In genomic region chr17:35186681-35187080, GRCm38 (mm10) we compare ENCODE assay signal across 8 mouse cellular contexts. TPM values are rescaled to one million over a fixed set of nuclear protein-coding genes. Genes with fewer than 3 reads are reported as not detected.
DNase-seq lines count a peak whose midpoint lies in the region; ATAC-seq and TF ChIP-seq lines count a peak whose summit lies in the region.

No protein-coding gene starts in this region.

- peak overlapping the region; percentile 49 for H3K4me3 ChIP-seq in kidney, embryonic 16.5 days (ENCODE audit: low read length)
- no peak overlapping the region; the same call in 1 of the 2 replicates for H3K4me3 ChIP-seq in embryonic facial prominence, embryonic 11.5 days (ENCODE audit: low read depth, low read length)
- H3K4me3 ChIP-seq in macrophage (ENCODE audit: inconsistent target): peak overlapping the region; percentile 61
- H3K4me3 ChIP-seq in spleen, adult 2 months (ENCODE audit: extremely low read depth, insufficient read depth, insufficient read length): peak overlapping the region; percentile 40

- TF ChIP-seq CTCF in spleen, adult 2 months (IDR thresholded peaks at IDR 0.05; ENCODE audit: extremely low read depth, insufficient read depth, insufficient read length, insufficient replicate concordance): no peak

- peak; percentile 40; the same call in 1 of the 2 replicates for TF ChIP-seq POLR2A in spleen, adult 2 months (IDR thresholded peaks at IDR 0.05; ENCODE audit: low read depth, low read length)

- 0 out of 2 replicates have a peak, but pooled peaks cover 6% of the 10 kb centered on the region for H3K4me1 ChIP-seq in kidney, embryonic 16.5 days (ENCODE audit: insufficient read depth, low read length)
- H3K4me1 ChIP-seq in embryonic facial prominence, embryonic 11.5 days (ENCODE audit: control insufficient read depth, insufficient read depth, low read length): no peaks in the 10 kb centered on the region
- peaks cover 43% of the 10 kb centered on the region; the same call in 1 of the 2 replicates for H3K4me1 ChIP-seq in spleen, adult 2 months (ENCODE audit: control insufficient read depth, insufficient read depth, insufficient read length)

- peaks cover 30% of the 10 kb centered on the region for H3K79me2 ChIP-seq in macrophage (ENCODE audit: inconsistent target)

- peak; percentile 36; the same call in 1 of the 2 replicates for ATAC-seq in kidney, embryonic 16.5 days (ENCODE audit: low FRiP score, low TSS enrichment)
- ATAC-seq in embryonic facial prominence, embryonic 11.5 days (replicated peaks; ENCODE audit: insufficient number of reproducible peaks, low FRiP score, low TSS enrichment, low read depth): peak; percentile 31; the same call in 1 of the 2 replicates

- intact Hi-C loops in left cerebral cortex, postnatal 14 days (cut with DNase I): no loop called here

- H3K36me3 ChIP-seq in kidney, embryonic 16.5 days (ENCODE audit: insufficient read depth, low read length): no peaks in the 10 kb centered on the region
- H3K36me3 ChIP-seq in embryonic facial prominence, embryonic 11.5 days (replicated peaks; ENCODE audit: control insufficient read depth, insufficient read depth, low read depth, low read length): no peaks in the 10 kb centered on the region
- peaks cover 12% of the 10 kb centered on the region; the same call in 1 of the 2 replicates for H3K36me3 ChIP-seq in macrophage (ENCODE audit: inconsistent target)
- H3K36me3 ChIP-seq in spleen, adult 2 months (ENCODE audit: control insufficient read depth, insufficient read depth, low read length): no peaks in the 10 kb centered on the region

- H3K27me3 ChIP-seq in kidney, embryonic 16.5 days (ENCODE audit: insufficient read depth, low read length): no peaks in the 10 kb centered on the region
- no peaks in the 10 kb centered on the region for H3K27me3 ChIP-seq in embryonic facial prominence, embryonic 11.5 days (ENCODE audit: control insufficient read depth, insufficient read depth, low read length)
- H3K27me3 ChIP-seq in spleen, adult 2 months (ENCODE audit: control insufficient read depth, insufficient read depth, low read length): no peaks in the 10 kb centered on the region

- peak overlapping the region; percentile 70 for H3K27ac ChIP-seq in kidney, embryonic 16.5 days (ENCODE audit: low read length)
- peak overlapping the region; percentile 73 for H3K27ac ChIP-seq in embryonic facial prominence, embryonic 11.5 days (replicated peaks; ENCODE audit: low read depth, low read length)
- H3K27ac ChIP-seq in macrophage: peak overlapping the region; percentile 96
- peak overlapping the region; percentile 73 for H3K27ac ChIP-seq in spleen, adult 2 months (ENCODE audit: insufficient read depth, low read length)

- H3K9ac ChIP-seq in kidney, embryonic 16.5 days (replicated peaks; ENCODE audit: low read length): peak overlapping the region; percentile 28; the same call in 1 of the 2 replicates
- H3K9ac ChIP-seq in embryonic facial prominence, embryonic 11.5 days (replicated peaks; ENCODE audit: low read length): no peak overlapping the region; the same call in 1 of the 2 replicates

- peak overlapping the region; percentile 64 for H3K4me2 ChIP-seq in kidney, embryonic 16.5 days (replicated peaks; ENCODE audit: low read depth, low read length)
- H3K4me2 ChIP-seq in embryonic facial prominence, embryonic 11.5 days (ENCODE audit: low read depth, low read length): peak overlapping the region; percentile 43

- DNase-seq in kidney, postnatal 25 days: no peak
- peak; percentile 66 for DNase-seq in embryonic facial prominence, embryonic 11.5 days (ENCODE audit: low spot score)
- DNase-seq in induced T-regulatory cell, adult 2 months (ENCODE audit: low read depth): peak; percentile 93
- DNase-seq in spleen, adult 2 months (ENCODE audit: low read depth in 1 of 2, low spot score in 2 of 2): peak in 1 of 2 experiments; percentile 72
- DNase-seq in left cerebral cortex, postnatal 14 days (ENCODE audit: low spot score in 2 of 2): no peak
- DNase-seq in layer of hippocampus, adult 9-11 months: no peak

- no peaks in the 10 kb centered on the region for H3K9me3 ChIP-seq in kidney, embryonic 16.5 days (ENCODE audit: low read length)
- H3K9me3 ChIP-seq in embryonic facial prominence, embryonic 11.5 days (replicated peaks; ENCODE audit: control insufficient read depth, low read length): no peaks in the 10 kb centered on the region

- 0% methylated on average over 4 of the region's 4 CpGs for WGBS in kidney, embryonic 16.5 days
- WGBS in embryonic facial prominence, embryonic 11.5 days: 0% methylated on average over 4 of the region's 4 CpGs
- WGBS in macrophage (ENCODE audit: missing documents): 3% methylated on average over 4 of the region's 4 CpGs
- WGBS in spleen, adult 2 months: 1% methylated on average over 4 of the region's 4 CpGs

RNA-seq across cellular contexts. Expression of gene Lst1, which starts 1.6 kb away (rescaled TPM):
- polyA plus RNA-seq in kidney, embryonic 16.5 days (2015; fragmentation: Nextera tagmentation; extraction: Ambion mirVana): 10.7 and 12.8 TPM in 2 replicates
- polyA plus RNA-seq in embryonic facial prominence, embryonic 11.5 days (2014; fragmentation: Nextera tagmentation; extraction: Ambion mirVana): 3.8 and 6.1 TPM in 2 replicates
- total RNA-seq in macrophage (2018; cell fraction: chromatin; rRNA removed): 100 to 1,000 TPM in 3 of 26 experiments, 10 to 100 TPM in 17, 1 to 10 TPM in 6; 7.2 to 129 (median 31.9) TPM
- 1,000 to 10,000 TPM in 13 of 26 experiments, 100 to 1,000 TPM in 13; 409 to 1,694 (median 933) TPM for total RNA-seq in macrophage (2018; cell fraction: cytosol; rRNA removed)
- total RNA-seq in macrophage (2018; cell fraction: nucleus; rRNA removed): 100 to 1,000 TPM in 15 of 26 experiments, 10 to 100 TPM in 11; 34.2 to 556 (median 207) TPM
- polyA plus RNA-seq in macrophage (2018): 322 to 615 TPM (median 449 TPM) in 3 replicates
- polyA plus RNA-seq in spleen, adult 2 months (2012; rRNA removed): 109 and 112 TPM in 2 replicates
- 1 to 10 TPM; 5.8 to 7.8 TPM for total RNA-seq in left cerebral cortex, postnatal 14 days (2021)

RNA-seq across cellular contexts. Expression of gene Ltb, which starts 7.6 kb away (rescaled TPM):
- polyA plus RNA-seq in kidney, embryonic 16.5 days (2015; fragmentation: Nextera tagmentation; extraction: Ambion mirVana): 0.66 and 1.2 TPM in 2 replicates
- 0.32 and 0.48 TPM in 2 replicates for polyA plus RNA-seq in embryonic facial prominence, embryonic 11.5 days (2014; fragmentation: Nextera tagmentation; extraction: Ambion mirVana)
- 1 to 10 TPM in 14 of 26 experiments, under 1 TPM in 6, not detected in 6; 0.62 to 2.6 (median 1.3) TPM for total RNA-seq in macrophage (2018; cell fraction: chromatin; rRNA removed)
- 1 to 10 TPM in 10 of 26 experiments, under 1 TPM in 16; 0.23 to 2.1 (median 0.84) TPM for total RNA-seq in macrophage (2018; cell fraction: cytosol; rRNA removed)
- total RNA-seq in macrophage (2018; cell fraction: nucleus; rRNA removed): 1 to 10 TPM in 16 of 26 experiments, under 1 TPM in 8, not detected in 2; 0.70 to 3.0 (median 1.2) TPM
- 0.33 to 0.50 TPM (median 0.48 TPM) in 3 replicates for polyA plus RNA-seq in macrophage (2018)
- 531 and 756 TPM in 2 replicates for polyA plus RNA-seq in spleen, adult 2 months (2012; rRNA removed)
- 1 to 10 TPM in 1 of 2 experiments, under 1 TPM in 1; 0.55 to 1.0 TPM for total RNA-seq in left cerebral cortex, postnatal 14 days (2021)

RNA-seq across cellular contexts. Expression of gene Aif1, which starts 10.8 kb away (rescaled TPM):
- 8.3 and 9.2 TPM in 2 replicates for polyA plus RNA-seq in kidney, embryonic 16.5 days (2015; fragmentation: Nextera tagmentation; extraction: Ambion mirVana)
- polyA plus RNA-seq in embryonic facial prominence, embryonic 11.5 days (2014; fragmentation: Nextera tagmentation; extraction: Ambion mirVana): 6.1 and 7.9 TPM in 2 replicates
- total RNA-seq in macrophage (2018; cell fraction: chromatin; rRNA removed): 100 to 1,000 TPM in 11 of 26 experiments, 10 to 100 TPM in 15; 11.5 to 316 (median 77.8) TPM
- total RNA-seq in macrophage (2018; cell fraction: cytosol; rRNA removed): 1,000 to 10,000 TPM in 13 of 26 experiments, 100 to 1,000 TPM in 13; 164 to 1,883 (median 706) TPM
- 100 to 1,000 TPM in 14 of 26 experiments, 10 to 100 TPM in 12; 31.3 to 783 (median 198) TPM for total RNA-seq in macrophage (2018; cell fraction: nucleus; rRNA removed)
- 231 to 253 TPM (median 243 TPM) in 3 replicates for polyA plus RNA-seq in macrophage (2018)
- polyA plus RNA-seq in spleen, adult 2 months (2012; rRNA removed): 8.3 and 10.2 TPM in 2 replicates
- total RNA-seq in left cerebral cortex, postnatal 14 days (2021): 10 to 100 TPM; 10.6 to 12.3 TPM

RNA-seq across cellular contexts. Expression of gene Tnf, which starts 15.1 kb away (rescaled TPM):
- polyA plus RNA-seq in kidney, embryonic 16.5 days (2015; fragmentation: Nextera tagmentation; extraction: Ambion mirVana): 0.15 and 0.28 TPM in 2 replicates
- polyA plus RNA-seq in embryonic facial prominence, embryonic 11.5 days (2014; fragmentation: Nextera tagmentation; extraction: Ambion mirVana): not detected in 2 replicates
- total RNA-seq in macrophage (2018; cell fraction: chromatin; rRNA removed): 1,000 to 10,000 TPM in 15 of 26 experiments, 100 to 1,000 TPM in 9, 10 to 100 TPM in 2; 27.3 to 2,224 (median 1,287) TPM
- 1,000 to 10,000 TPM in 16 of 26 experiments, 100 to 1,000 TPM in 8, 10 to 100 TPM in 2; 22.6 to 7,596 (median 1,327) TPM for total RNA-seq in macrophage (2018; cell fraction: cytosol; rRNA removed)
- 1,000 to 10,000 TPM in 20 of 26 experiments, 100 to 1,000 TPM in 5, 10 to 100 TPM in 1; 37.9 to 6,771 (median 3,087) TPM for total RNA-seq in macrophage (2018; cell fraction: nucleus; rRNA removed)
- 20.0 to 57.4 TPM (median 38.0 TPM) in 3 replicates for polyA plus RNA-seq in macrophage (2018)
- 7.5 and 13.2 TPM in 2 replicates for polyA plus RNA-seq in spleen, adult 2 months (2012; rRNA removed)
- not detected for total RNA-seq in left cerebral cortex, postnatal 14 days (2021)

RNA-seq across cellular contexts. Expression of gene Lta, which starts 18.5 kb away (rescaled TPM):
- polyA plus RNA-seq in kidney, embryonic 16.5 days (2015; fragmentation: Nextera tagmentation; extraction: Ambion mirVana): 0.13 TPM in 1 of 2 replicates, not detected in the other
- not detected in 2 replicates for polyA plus RNA-seq in embryonic facial prominence, embryonic 11.5 days (2014; fragmentation: Nextera tagmentation; extraction: Ambion mirVana)
- 1 to 10 TPM in 3 of 26 experiments, under 1 TPM in 4, not detected in 19; 0.69 to 1.6 (median 0.75) TPM for total RNA-seq in macrophage (2018; cell fraction: chromatin; rRNA removed)
- total RNA-seq in macrophage (2018; cell fraction: cytosol; rRNA removed): under 1 TPM in 14 of 26 experiments, not detected in 12; 0.10 to 0.65 (median 0.20) TPM
- 1 to 10 TPM in 7 of 26 experiments, under 1 TPM in 12, not detected in 7; 0.39 to 2.6 (median 0.79) TPM for total RNA-seq in macrophage (2018; cell fraction: nucleus; rRNA removed)
- polyA plus RNA-seq in macrophage (2018): not detected in 3 replicates
- polyA plus RNA-seq in spleen, adult 2 months (2012; rRNA removed): 24.8 and 26.8 TPM in 2 replicates
- under 1 TPM; 0.42 to 0.72 TPM for total RNA-seq in left cerebral cortex, postnatal 14 days (2021)

Comparison
In these comparisons a context has a peak if more than half of its experiments do, and no peak if none do; other contexts are left out.
1. DNase-seq: peak in embryonic facial prominence, embryonic 11.5 days (single experiment) and induced T-regulatory cell, adult 2 months (single experiment); none in kidney, postnatal 25 days (0 of 2), left cerebral cortex, postnatal 14 days (0 of 2) and layer of hippocampus, adult 9-11 months (single experiment).
2. RNA of gene Ltb, which starts 7.6 kb away (polyA plus RNA-seq): 531 to 756 TPM in spleen, adult 2 months; 0.66 to 1.2 TPM in kidney, embryonic 16.5 days, 0.33 to 0.50 TPM in macrophage and 0.32 to 0.48 TPM in embryonic facial prominence, embryonic 11.5 days; every median in the first group is over 100 times any median in the second.
3. RNA of gene Aif1, which starts 10.8 kb away (polyA plus RNA-seq): 231 to 253 TPM in macrophage; 8.3 to 10.2 TPM in spleen, adult 2 months, 8.3 to 9.2 TPM in kidney, embryonic 16.5 days and 6.1 to 7.9 TPM in embryonic facial prominence, embryonic 11.5 days; every median in the first group is over 10 times any median in the second.
4. Peak in every context shown above with its lines, with median percentiles within 50 percentile points of each other: H3K27ac ChIP-seq.